Mouse (Mus musculus) midbrain, embryonic 16.5 days (tissue): ENCODE measurements at regions not wholly inside any gene's neighbourhood (a gene's known extent, or its start where the extent isn't known, plus 50 kb on each side); places are given as distances from the start of the nearest gene placed in this dataset.

Experiments
- ATAC-seq: fragments of 200-750 bp; cut with Nextera tagmentation; 2 replicates; pipeline ENCODE4 v1.8.0; 2017; ENCODE audit warnings: moderate TSS enrichment
- H3K27ac ChIP-seq: fragments of 300-500 bp; sonication (generic); 2 replicates; pipeline ENCODE4 v1.5.1; 2014; ENCODE audit warnings: mild to moderate bottlenecking, low read length, mixed read lengths
- H3K27me3 ChIP-seq: fragments of 300-500 bp; sonication (generic); 2 replicates; pipeline ENCODE4 v1.6.1; 2014; ENCODE audit warnings: low read depth, low read length, mixed read lengths; ENCODE audit not compliant: control insufficient read depth, insufficient read depth
- H3K36me3 ChIP-seq: fragments of 300-500 bp; sonication (generic); 2 replicates; pipeline ENCODE4 v1.6.1; 2014; ENCODE audit warnings: mild to moderate bottlenecking, low read length, moderate library complexity, mixed read lengths; ENCODE audit not compliant: control insufficient read depth, insufficient read depth
- H3K4me1 ChIP-seq: fragments of 300-500 bp; sonication (generic); 2 replicates; pipeline ENCODE4 v1.6.1; 2014; ENCODE audit warnings: mild to moderate bottlenecking, low read length, mixed read lengths; ENCODE audit not compliant: control insufficient read depth, insufficient read depth
- H3K4me2 ChIP-seq: fragments of 300-500 bp; sonication (generic); 2 replicates; pipeline ENCODE4 v1.6.1; 2014; ENCODE audit warnings: mild to moderate bottlenecking, low read length, mixed read lengths
- H3K4me3 ChIP-seq: fragments of 300-500 bp; sonication (generic); 2 replicates; pipeline ENCODE4 v1.5.1; 2014; ENCODE audit warnings: low read depth, mild to moderate bottlenecking, low read length, moderate library complexity, mixed read lengths
- H3K9ac ChIP-seq: fragments of 300-500 bp; sonication (generic); 2 replicates; pipeline ENCODE4 v1.6.1; 2014; ENCODE audit warnings: low read depth, low read length, mixed read lengths
- H3K9me3 ChIP-seq: fragments of 300-500 bp; sonication (generic); replicated peaks from 2 replicates; pipeline ENCODE4 v1.6.1; 2014; ENCODE audit warnings: mild to moderate bottlenecking, low read length, mixed read lengths; ENCODE audit not compliant: control insufficient read depth, poor library complexity, severe bottlenecking
- WGBS: fragments of 180-500 bp; shearing (Covaris S2); extraction: QIAGEN DNeasy Blood & Tissue Kit; methylation state at CpG from one replicate; pipeline ENCODE4 v1.1.7; 2014; 5-methylcytosine and 5-hydroxymethylcytosine counted together

GRCm38 (mm10) chr9:9290767-9291166 is 51.9 kb upstream of the Arhgap42 start:
- ATAC-seq = no peak
- H3K27me3 ChIP-seq = no peaks in the 10 kb centered on the region
- no peaks in the 10 kb centered on the region for H3K36me3 ChIP-seq
- H3K27ac ChIP-seq = no peak overlapping the region
- no peaks in the 10 kb centered on the region for H3K9me3 ChIP-seq
- no peak overlapping the region for H3K9ac ChIP-seq
- no peak overlapping the region for H3K4me2 ChIP-seq
- WGBS = 68% methylated on average over 3 of the region's 3 CpGs
- no peak overlapping the region for H3K4me3 ChIP-seq
- H3K4me1 ChIP-seq = no peaks in the 10 kb centered on the region

GRCm38 (mm10) chr9:9289570-9289969 is 50.7 kb upstream of the Arhgap42 start:
- Histone ChIP-seq H3K27me3 (no peaks in the 10 kb centered on the region), H3K4me3 (no peak overlapping the region), H3K4me2 (no peak overlapping the region), H3K36me3 (no peaks in the 10 kb centered on the region), H3K9ac (no peak overlapping the region), H3K27ac (no peak overlapping the region), H3K4me1 (no peaks in the 10 kb centered on the region), H3K9me3 (no peaks in the 10 kb centered on the region)
- ATAC-seq = no peak
- WGBS = 71% methylated on average over 6 of the region's 6 CpGs
